Mouse (Mus musculus) midbrain, embryonic 10.5 days (tissue): ENCODE data around the gene Ddx41. TPM values are rescaled to one million over a fixed set of nuclear protein-coding genes. Genes with fewer than 3 reads are reported as not detected.
"Not testable (repeated sequence)": the region's sequence is repeated elsewhere in the genome, so short reads cannot be mapped to it uniquely, and the experiment has no call there.

Experiments
- DNase-seq: peaks from one replicate; pipeline ENCODE4 v3.0.0-alpha.2; 2017; ENCODE audit warnings: low spot score
- H3K27ac ChIP-seq: fragments of 300-500 bp; sonication (generic); replicated peaks from 2 replicates; pipeline ENCODE4 v1.5.1; 2016; ENCODE audit warnings: mild to moderate bottlenecking
- H3K27me3 ChIP-seq: fragments of 300-500 bp; sonication (generic); 2 replicates; pipeline ENCODE4 v1.6.1; 2016; ENCODE audit warnings: low read depth, mild to moderate bottlenecking; ENCODE audit not compliant: poor library complexity, severe bottlenecking
- H3K36me3 ChIP-seq: fragments of 300-500 bp; sonication (generic); 2 replicates; pipeline ENCODE4 v1.6.1; 2016; ENCODE audit warnings: mild to moderate bottlenecking, moderate library complexity
- H3K4me1 ChIP-seq: fragments of 300-500 bp; sonication (generic); 2 replicates; pipeline ENCODE4 v1.6.1; 2016
- H3K4me3 ChIP-seq: fragments of 300-500 bp; sonication (generic); 2 replicates; pipeline ENCODE4 v1.5.1; 2016; ENCODE audit warnings: mild to moderate bottlenecking, moderate library complexity
- H3K9me3 ChIP-seq: fragments of 300-500 bp; sonication (generic); replicated peaks from 2 replicates; pipeline ENCODE4 v1.6.1; 2016; ENCODE audit warnings: mild to moderate bottlenecking
- WGBS: fragments of 180-500 bp; shearing (Covaris S2); methylation state at CpG from one replicate; pipeline ENCODE4 v1.1.7; 2016; 5-methylcytosine and 5-hydroxymethylcytosine counted together
- polyA plus RNA-seq: library from polyadenylated mRNA; unstranded; fragments of >200 nt; fragmentation: Nextera tagmentation; extraction: Ambion mirVana; gene quantifications from 2 replicates; pipeline ENCODE4 v1.2.1, GENCODE M21; 2016

Gene Ddx41
- 86.3 and 92.0 TPM in 2 replicates for polyA plus RNA-seq

- WGBS: under 1% methylated on average over 70 of the region's 70 CpGs
Measured at GRCm38 (mm10) chr13:55536194-55537175, at the start of gene Ddx41. Gene Ddx41, minus strand, starts transcription at chr13:55536658.

GRCm38 (mm10) chr13:55578086-55578485, 41.6 kb upstream of the Ddx41 start:
- WGBS: 81% methylated on average over 4 of the region's 4 CpGs
- Histone ChIP-seq H3K9me3 (no peaks in the 10 kb centered on the region), H3K4me1 (no peaks in the 10 kb centered on the region), H3K27me3 (no peaks in the 10 kb centered on the region), H3K36me3 (peaks cover 3% of the 10 kb centered on the region; the same call in 1 of the 2 replicates), H3K4me3 (no peak overlapping the region), H3K27ac (no peak overlapping the region)
- DNase-seq: no peak

More at GRCm38 (mm10) chr13:55536194-55537175, at the start of gene Ddx41:
- DNase-seq: peak; percentile 99
- Histone ChIP-seq H3K9me3 (no peaks in the 10 kb centered on the region), H3K4me1 (peaks cover 16% of the 10 kb centered on the region), H3K36me3 (peaks cover 81% of the 10 kb centered on the region), H3K4me3 (peak within 1 kb of the TSS; percentile 94), H3K27ac (peak within 1 kb of the TSS; percentile 89), H3K27me3 (no peaks in the 10 kb centered on the region)

GRCm38 (mm10) chr13:55576872-55577271, 40.4 kb upstream of the Ddx41 start:
- 85% methylated on average over 7 of the region's 7 CpGs for WGBS

GRCm38 (mm10) chr13:55575932-55576331, 39.5 kb upstream of the Ddx41 start:
- Histone ChIP-seq H3K4me1 (peaks cover 13% of the 10 kb centered on the region), H3K4me3 (no peak overlapping the region), H3K27me3 (no peaks in the 10 kb centered on the region), H3K36me3 (peaks cover 3% of the 10 kb centered on the region; the same call in 1 of the 2 replicates), H3K27ac (no peak overlapping the region), H3K9me3 (no peaks in the 10 kb centered on the region)
- 59% methylated on average over 5 of the region's 5 CpGs for WGBS
- no peak for DNase-seq

More at GRCm38 (mm10) chr13:55576872-55577271, 40.4 kb upstream of the Ddx41 start:
- H3K27ac ChIP-seq, H3K4me3 ChIP-seq, DNase-seq, H3K9me3 ChIP-seq, H3K4me1 ChIP-seq, H3K27me3 ChIP-seq, H3K36me3 ChIP-seq: not testable (repeated sequence)

- no peaks in the 10 kb centered on the region for H3K27me3 ChIP-seq
- H3K27ac ChIP-seq: no peak overlapping the region
- no peak overlapping the region for H3K4me3 ChIP-seq
- H3K9me3 ChIP-seq: no peaks in the 10 kb centered on the region
- no peak for DNase-seq
- H3K36me3 ChIP-seq: peaks cover 4% of the 10 kb centered on the region; the same call in 1 of the 2 replicates
- WGBS: 87% methylated on average over 5 of the region's 5 CpGs
- H3K4me1 ChIP-seq: peaks cover 24% of the 10 kb centered on the region
Measured at GRCm38 (mm10) chr13:55574321-55574720, 37.9 kb upstream of the Ddx41 start.

- no peaks in the 10 kb centered on the region for H3K27me3 ChIP-seq
- no peak for DNase-seq
- H3K4me3 ChIP-seq: no peak within 1 kb of the TSS
- peaks cover 12% of the 10 kb centered on the region for H3K36me3 ChIP-seq
- peaks cover 29% of the 10 kb centered on the region for H3K4me1 ChIP-seq
- H3K27ac ChIP-seq: no peak within 1 kb of the TSS
- no peaks in the 10 kb centered on the region for H3K9me3 ChIP-seq
- WGBS: 99% methylated on average over 2 of the region's 2 CpGs
Measured at GRCm38 (mm10) chr13:55573432-55573831, 37.0 kb upstream of the Ddx41 start, which contains the start of gene Tmed9. Gene Tmed9, plus strand, starts transcription at chr13:55573732.

GRCm38 (mm10) chr13:55571977-55572376, 35.5 kb upstream of the Ddx41 start:
- no peak for DNase-seq
- peak overlapping the region; percentile 97 for H3K4me3 ChIP-seq
- no peaks in the 10 kb centered on the region for H3K27me3 ChIP-seq
- no peak overlapping the region for H3K27ac ChIP-seq
- 82% methylated on average over 2 of the region's 2 CpGs for WGBS
- no peaks in the 10 kb centered on the region for H3K9me3 ChIP-seq
- H3K4me1 ChIP-seq: peaks cover 33% of the 10 kb centered on the region
- H3K36me3 ChIP-seq: peaks cover 26% of the 10 kb centered on the region

GRCm38 (mm10) chr13:55571027-55571751, 34.7 kb upstream of the Ddx41 start, which contains the start of gene Fam193b:
Gene Fam193b, minus strand, starts transcription at chr13:55571120.
- 3% methylated on average over 39 of the region's 47 CpGs for WGBS
- peak within 1 kb of the TSS; percentile 96 for H3K27ac ChIP-seq
- peaks cover 34% of the 10 kb centered on the region for H3K36me3 ChIP-seq
- H3K4me3 ChIP-seq: peak within 1 kb of the TSS; percentile 97
- no peaks in the 10 kb centered on the region for H3K9me3 ChIP-seq
- peaks cover 33% of the 10 kb centered on the region for H3K4me1 ChIP-seq
- H3K27me3 ChIP-seq: no peaks in the 10 kb centered on the region
- DNase-seq: peak; percentile 95

GRCm38 (mm10) chr13:55570286-55570973, 34.0 kb upstream of the Ddx41 start:
- Histone ChIP-seq H3K4me3 (peak overlapping the region; percentile 97), H3K27me3 (no peaks in the 10 kb centered on the region), H3K4me1 (peaks cover 33% of the 10 kb centered on the region), H3K36me3 (peaks cover 41% of the 10 kb centered on the region), H3K27ac (peak overlapping the region; percentile 96), H3K9me3 (no peaks in the 10 kb centered on the region)
- WGBS: 3% methylated on average over 47 of the region's 47 CpGs
- DNase-seq: peak; percentile 50

- Histone ChIP-seq H3K27ac (peak overlapping the region; percentile 96), H3K4me3 (peak overlapping the region; percentile 97), H3K36me3 (peaks cover 47% of the 10 kb centered on the region), H3K4me1 (peaks cover 33% of the 10 kb centered on the region), H3K9me3 (no peaks in the 10 kb centered on the region), H3K27me3 (no peaks in the 10 kb centered on the region)
- 9% methylated on average over 16 of the region's 16 CpGs for WGBS
- DNase-seq: peak; percentile 32
Measured at GRCm38 (mm10) chr13:55569726-55570285, 33.3 kb upstream of the Ddx41 start.

- 97% methylated on average over 4 of the region's 4 CpGs for WGBS
- Histone ChIP-seq H3K4me1 (peaks cover 33% of the 10 kb centered on the region), H3K36me3 (peaks cover 58% of the 10 kb centered on the region)
- not testable (repeated sequence) for H3K27ac ChIP-seq, H3K27me3 ChIP-seq, H3K9me3 ChIP-seq, H3K4me3 ChIP-seq, DNase-seq
Measured at GRCm38 (mm10) chr13:55568524-55568923, 32.1 kb upstream of the Ddx41 start.

GRCm38 (mm10) chr13:55567949-55568348, 31.5 kb upstream of the Ddx41 start:
- Histone ChIP-seq H3K36me3 (peaks cover 63% of the 10 kb centered on the region), H3K9me3 (no peaks in the 10 kb centered on the region), H3K27ac (no peak overlapping the region), H3K27me3 (no peaks in the 10 kb centered on the region), H3K4me1 (peaks cover 33% of the 10 kb centered on the region), H3K4me3 (no peak overlapping the region)
- no peak for DNase-seq
- 100% methylated on average over 2 of the region's 2 CpGs for WGBS
